7 mouse cellular contexts compared by ENCODE assay signal in genomic region chrX:102166986-102167385, GRCm38 (mm10). TPM values are rescaled to one million over a fixed set of nuclear protein-coding genes. Genes with fewer than 3 reads are reported as not detected.
DNase-seq lines count a peak whose midpoint lies in the region; ATAC-seq and TF ChIP-seq lines count a peak whose summit lies in the region.

No protein-coding gene starts in this region.

- H3K27me3 ChIP-seq in neural tube, embryonic 12.5 days (replicated peaks) = no peaks in the 10 kb centered on the region
- H3K27me3 ChIP-seq in forebrain, embryonic 11.5 days (ENCODE audit: control insufficient read depth, insufficient read depth, low read length) = peaks cover 2% of the 10 kb centered on the region; the same call in 1 of the 2 replicates
- H3K27me3 ChIP-seq in midbrain, embryonic 10.5 days (ENCODE audit: low read depth, poor library complexity, severe bottlenecking) = peaks cover 59% of the 10 kb centered on the region

- H3K9me3 ChIP-seq in neural tube, embryonic 12.5 days = no peaks in the 10 kb centered on the region
- H3K9me3 ChIP-seq in forebrain, embryonic 11.5 days (ENCODE audit: control insufficient read depth, low read length) = no peaks in the 10 kb centered on the region
- no peaks in the 10 kb centered on the region for H3K9me3 ChIP-seq in midbrain, embryonic 10.5 days (replicated peaks)

- no peak overlapping the region for H3K9ac ChIP-seq in neural tube, embryonic 12.5 days
- no peak overlapping the region; the same call in 1 of the 2 replicates for H3K9ac ChIP-seq in forebrain, embryonic 11.5 days (ENCODE audit: low read length)

- H3K27ac ChIP-seq in neural tube, embryonic 12.5 days = no peak overlapping the region
- peak overlapping the region; percentile 4; the same call in 1 of the 2 replicates for H3K27ac ChIP-seq in forebrain, embryonic 11.5 days (ENCODE audit: low read depth, low read length)
- H3K27ac ChIP-seq in midbrain, embryonic 10.5 days (replicated peaks) = peak overlapping the region; percentile 76
- H3K27ac ChIP-seq in left cerebral cortex, adult 2 months = no peak overlapping the region; the same call in 1 of the 2 replicates

- peak; percentile 33; the same call in 1 of the 2 replicates for ATAC-seq in neural tube, embryonic 12.5 days (ENCODE audit: low FRiP score, low read depth)
- ATAC-seq in forebrain, embryonic 11.5 days (replicated peaks; ENCODE audit: low FRiP score) = no peak

- no peaks in the 10 kb centered on the region for H3K36me3 ChIP-seq in neural tube, embryonic 12.5 days
- no peaks in the 10 kb centered on the region for H3K36me3 ChIP-seq in forebrain, embryonic 11.5 days (ENCODE audit: control insufficient read depth, insufficient read depth, low read length)
- H3K36me3 ChIP-seq in midbrain, embryonic 10.5 days = no peaks in the 10 kb centered on the region

- no peak overlapping the region for H3K4me3 ChIP-seq in neural tube, embryonic 12.5 days
- H3K4me3 ChIP-seq in forebrain, embryonic 11.5 days (ENCODE audit: low read depth, low read length) = no peak overlapping the region
- no peak overlapping the region for H3K4me3 ChIP-seq in midbrain, embryonic 10.5 days
- no peak overlapping the region for H3K4me3 ChIP-seq in left cerebral cortex, adult 2 months

- no peak overlapping the region for H3K4me2 ChIP-seq in neural tube, embryonic 12.5 days (replicated peaks)
- H3K4me2 ChIP-seq in forebrain, embryonic 11.5 days (ENCODE audit: low read depth, low read length, severe bottlenecking) = no peak overlapping the region

- no peaks in the 10 kb centered on the region for H3K4me1 ChIP-seq in neural tube, embryonic 12.5 days
- H3K4me1 ChIP-seq in forebrain, embryonic 11.5 days (replicated peaks; ENCODE audit: control insufficient read depth, insufficient read depth, low read length) = 0 out of 2 replicates have a peak, but pooled peaks cover 3% of the 10 kb centered on the region
- peaks cover 13% of the 10 kb centered on the region for H3K4me1 ChIP-seq in midbrain, embryonic 10.5 days

- 27% methylated on average over 6 of the region's 6 CpGs for WGBS in neural tube, embryonic 12.5 days
- 28% methylated on average over 6 of the region's 6 CpGs for WGBS in forebrain, embryonic 11.5 days
- WGBS in midbrain, embryonic 10.5 days = 28% methylated on average over 6 of the region's 6 CpGs

- DNase-seq in neural tube, embryonic 10.5 days (ENCODE audit: extremely low spot score, low spot score) = no peak
- DNase-seq in forebrain, embryonic 11.5 days (ENCODE audit: low spot score) = no peak
- DNase-seq in midbrain, embryonic 10.5 days (ENCODE audit: low spot score) = peak; percentile 32
- no peak for DNase-seq in adrenal gland, adult (ENCODE audit: inconsistent age in 2 of 2, low spot score in 1 of 2)
- DNase-seq in thymus, postnatal 25 days = no peak
- no peak for DNase-seq in left cerebral cortex, adult 2 months (ENCODE audit: extremely low spot score in 1 of 2, low spot score in 2 of 2)

- intact Hi-C loops in left cerebral cortex, adult 2 months (cut with DNase I) = no loop called here

- TF ChIP-seq CTCF in left cerebral cortex, adult 2 months (IDR thresholded peaks at IDR 0.05) = no peak

RNA-seq across cellular contexts. Expression of gene Ercc6l, which starts 10.1 kb away (rescaled TPM):
- polyA plus RNA-seq in neural tube, embryonic 12.5 days (2016; fragmentation: Nextera tagmentation; extraction: Ambion mirVana) = 8.7 and 8.8 TPM in 2 replicates
- 22.5 and 27.1 TPM in 2 replicates for polyA plus RNA-seq in forebrain, embryonic 11.5 days (2014; fragmentation: Nextera tagmentation; extraction: Ambion mirVana)
- 21.2 and 22.9 TPM in 2 replicates for polyA plus RNA-seq in midbrain, embryonic 10.5 days (2016; fragmentation: Nextera tagmentation; extraction: Ambion mirVana)
- total RNA-seq in left cerebral cortex, adult 2 months (2021) = under 1 TPM; 0.09 TPM

RNA-seq across cellular contexts. Expression of gene Rps4x, which starts 22.2 kb away (rescaled TPM):
- 429 and 461 TPM in 2 replicates for polyA plus RNA-seq in neural tube, embryonic 12.5 days (2016; fragmentation: Nextera tagmentation; extraction: Ambion mirVana)
- polyA plus RNA-seq in forebrain, embryonic 11.5 days (2014; fragmentation: Nextera tagmentation; extraction: Ambion mirVana) = 646 and 665 TPM in 2 replicates
- polyA plus RNA-seq in midbrain, embryonic 10.5 days (2016; fragmentation: Nextera tagmentation; extraction: Ambion mirVana) = 581 and 680 TPM in 2 replicates
- total RNA-seq in left cerebral cortex, adult 2 months (2021) = 100 to 1,000 TPM; 350 to 451 TPM

RNA-seq across cellular contexts. Expression of gene Pin4, which starts 47.7 kb away (rescaled TPM):
- 84.1 and 91.2 TPM in 2 replicates for polyA plus RNA-seq in neural tube, embryonic 12.5 days (2016; fragmentation: Nextera tagmentation; extraction: Ambion mirVana)
- polyA plus RNA-seq in forebrain, embryonic 11.5 days (2014; fragmentation: Nextera tagmentation; extraction: Ambion mirVana) = 73.6 and 77.5 TPM in 2 replicates
- 67.8 and 70.2 TPM in 2 replicates for polyA plus RNA-seq in midbrain, embryonic 10.5 days (2016; fragmentation: Nextera tagmentation; extraction: Ambion mirVana)
- 10 to 100 TPM; 28.2 to 29.9 TPM for total RNA-seq in left cerebral cortex, adult 2 months (2021)

Comparison
In these comparisons a context has a peak if more than half of its experiments do, and no peak if none do; other contexts are left out.
1. H3K27ac ChIP-seq: peak in forebrain, embryonic 11.5 days (single experiment) and midbrain, embryonic 10.5 days (single experiment); none in neural tube, embryonic 12.5 days (single experiment) and left cerebral cortex, adult 2 months (single experiment).